Mouse (Mus musculus) gastrocnemius, adult 2 months (tissue): Measurements from ENCODE around the gene Krt18. TPM values are rescaled to one million over a fixed set of nuclear protein-coding genes. Genes with fewer than 3 reads are reported as not detected.

Source experiments
- DNase-seq: peaks from one replicate; pipeline ENCODE4 v3.0.0; 2022
- H3K27ac ChIP-seq: fragments of 200-600 bp; 2 replicates; pipeline ENCODE4 v1.8.1; 2022; ENCODE audit warnings: mild to moderate bottlenecking
- H3K4me3 ChIP-seq: fragments of 200-600 bp; 2 replicates; pipeline ENCODE4 v1.8.1; 2022; ENCODE audit warnings: mild to moderate bottlenecking, moderate library complexity
- CTCF ChIP-seq: fragments of 200-600 bp; IDR thresholded peaks from 2 replicates; pipeline ENCODE4 v1.8.1; 2022; ENCODE audit warnings: antibody characterized with exemption, mild to moderate bottlenecking, moderate library complexity
- intact Hi-C: fragments of 180-260 bp; cut with DNase I; formaldehyde crosslinking; loops from one replicate; pipeline ENCODE4 v1.15.1; 2025
- total RNA-seq, 2 experiments: library from RNA; stranded (reverse); gene quantifications; 2 replicates each; pipeline ENCODE4 v1.2.3; 2021

The Krt18 gene
- total RNA-seq, 2 experiments from 2014 or later, result 0.33 TPM; not detected in 1

DNA sequence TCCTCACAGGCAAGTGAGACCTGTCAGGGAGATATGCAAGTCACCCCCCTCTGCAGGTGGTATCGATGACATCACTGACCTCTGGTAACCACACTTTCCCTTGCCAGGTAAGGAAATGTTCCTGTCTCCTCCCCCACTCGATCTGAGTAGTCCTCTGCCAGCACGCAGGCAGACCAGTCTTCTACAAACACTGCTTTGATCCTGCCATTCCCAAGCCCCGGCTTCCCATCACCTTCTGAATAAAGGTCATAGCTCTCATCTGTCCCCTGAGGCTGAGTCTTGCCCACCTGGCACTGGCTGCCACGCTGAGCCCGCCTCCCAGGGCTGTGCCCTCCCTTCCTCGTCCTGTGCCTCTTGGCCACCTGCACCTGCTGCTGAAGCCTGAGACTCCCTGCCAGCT lies 11.2 kb upstream of the Krt18 start:
- TF ChIP-seq CTCF, result no peak

DNA sequence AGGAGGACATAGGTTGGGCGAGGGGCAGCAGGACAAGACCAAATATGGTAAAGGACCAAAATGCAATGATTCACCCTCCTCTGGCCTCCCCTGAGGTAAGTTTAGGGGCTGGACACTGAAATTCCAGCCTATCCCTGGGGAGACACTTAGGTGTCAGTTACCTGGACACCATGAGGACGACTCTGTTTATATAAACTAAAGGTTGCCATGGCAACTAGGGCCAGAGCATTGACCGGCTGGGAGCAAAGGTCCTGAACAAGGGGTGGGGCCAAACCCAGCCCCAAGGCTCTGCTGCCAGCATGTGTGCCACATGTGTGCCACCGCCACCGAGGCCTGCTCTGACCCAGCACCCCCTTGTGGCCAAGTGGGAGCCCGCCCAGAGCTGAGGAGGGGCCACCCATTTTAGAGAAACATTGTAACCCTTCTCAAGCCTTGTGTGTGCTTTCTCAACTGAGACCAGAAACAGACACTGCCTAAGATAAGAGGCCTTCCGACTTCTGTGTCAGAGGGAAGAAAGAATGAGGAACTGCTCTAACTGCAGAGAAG lies 10.0 kb upstream of the Krt18 start:
- DNase-seq, result peak; percentile 45
- intact Hi-C loops, result no loop called here
- peak; percentile 39 for TF ChIP-seq CTCF

More for the DNA sequence above, 11.2 kb upstream of the Krt18 start:
- Histone ChIP-seq H3K27ac (peak overlapping the region; percentile 61; the same call in 1 of the 2 replicates), H3K4me3 (no peak overlapping the region)
- DNase-seq, result peak; percentile 47
- intact Hi-C loops, result no loop called here

GRCm38 (mm10) chr15:102022481-102022880 lies 5.5 kb upstream of the Krt18 start:
- H3K27ac ChIP-seq, result no peak overlapping the region
- no peak overlapping the region for H3K4me3 ChIP-seq
- DNase-seq, result no peak
- intact Hi-C loops, result no loop called here
- TF ChIP-seq CTCF, result no peak

More for the DNA sequence above, 10.0 kb upstream of the Krt18 start:
- Histone ChIP-seq H3K27ac (no peak overlapping the region), H3K4me3 (no peak overlapping the region)

GRCm38 (mm10) chr15:102023888-102024287 lies 4.1 kb upstream of the Krt18 start:
- TF ChIP-seq CTCF, result no peak
- intact Hi-C loops, result no loop called here
- no peak for DNase-seq
- Histone ChIP-seq H3K27ac (no peak overlapping the region), H3K4me3 (no peak overlapping the region)

- no peak for TF ChIP-seq CTCF
- intact Hi-C loops, result no loop called here
- peak overlapping the region; percentile 49 for H3K4me3 ChIP-seq
- H3K27ac ChIP-seq, result no peak overlapping the region
- DNase-seq, result no peak
These were observed 2.7 kb upstream of the Krt18 start for GRCm38 (mm10) chr15:102025136-102025872.

- no peak for TF ChIP-seq CTCF
- no peak overlapping the region for H3K4me3 ChIP-seq
- no peak for DNase-seq
- H3K27ac ChIP-seq, result no peak overlapping the region
- intact Hi-C loops, result no loop called here
These were observed 1.6 kb upstream of the Krt18 start for GRCm38 (mm10) chr15:102026430-102026829.

- DNase-seq, result no peak
- TF ChIP-seq CTCF, result no peak
- H3K27ac ChIP-seq, result no peak overlapping the region
- no peak overlapping the region for H3K4me3 ChIP-seq
- intact Hi-C loops, result loop anchor here (5.0 kb wide), 1 partner anchor 37 kb away; no protein-coding TSS in a partner anchor
These were observed 6.4 kb downstream of the Krt18 start for GRCm38 (mm10) chr15:102034121-102035053.

DNA sequence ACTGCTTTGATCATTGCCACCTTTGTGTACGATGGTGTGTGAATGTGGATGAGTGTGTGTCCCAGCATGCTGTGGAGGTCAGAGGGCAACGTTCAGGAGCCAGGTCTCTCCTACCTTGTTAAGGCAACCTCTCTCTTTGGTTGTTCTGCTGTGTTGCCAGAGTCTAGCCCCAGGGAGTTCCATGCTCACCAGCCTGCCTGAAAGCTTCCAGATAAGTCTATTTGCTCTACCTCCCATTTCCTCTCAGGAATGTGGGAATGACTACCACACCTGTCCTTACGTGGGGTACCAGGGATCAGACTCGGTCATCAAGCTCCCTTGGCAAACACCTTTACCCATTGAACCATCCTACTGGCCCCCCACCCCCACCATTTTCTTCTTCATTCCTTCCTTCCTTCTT lies 12.3 kb downstream of the Krt18 start:
- Histone ChIP-seq H3K27ac (no peak overlapping the region), H3K4me3 (no peak overlapping the region)
- TF ChIP-seq CTCF, result no peak
- no peak for DNase-seq
- intact Hi-C loops, result no loop called here

DNA sequence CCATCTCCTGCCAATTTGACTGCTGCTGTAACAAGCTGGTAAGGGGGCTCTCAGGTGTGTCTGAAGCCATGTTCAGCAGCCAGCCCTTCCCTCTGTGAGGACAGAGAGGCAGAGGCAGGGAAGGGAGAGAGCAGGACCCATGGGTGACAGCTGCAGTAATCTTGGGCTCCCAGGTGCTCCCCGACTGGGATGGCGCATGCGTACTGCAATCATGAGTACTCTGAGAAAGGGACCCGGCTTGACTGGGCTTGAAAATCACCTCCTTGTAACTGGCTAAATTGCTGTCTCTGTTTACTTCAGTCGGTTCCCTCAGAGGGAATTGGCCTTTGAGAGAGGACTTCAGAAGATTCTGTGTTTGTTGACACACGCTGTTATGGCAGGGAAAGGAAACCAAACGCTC lies 14.0 kb downstream of the Krt18 start:
- intact Hi-C loops, result no loop called here
- H3K4me3 ChIP-seq, result peak overlapping the region; percentile 36
- no peak for DNase-seq
- no peak for TF ChIP-seq CTCF
- no peak overlapping the region for H3K27ac ChIP-seq

DNA sequence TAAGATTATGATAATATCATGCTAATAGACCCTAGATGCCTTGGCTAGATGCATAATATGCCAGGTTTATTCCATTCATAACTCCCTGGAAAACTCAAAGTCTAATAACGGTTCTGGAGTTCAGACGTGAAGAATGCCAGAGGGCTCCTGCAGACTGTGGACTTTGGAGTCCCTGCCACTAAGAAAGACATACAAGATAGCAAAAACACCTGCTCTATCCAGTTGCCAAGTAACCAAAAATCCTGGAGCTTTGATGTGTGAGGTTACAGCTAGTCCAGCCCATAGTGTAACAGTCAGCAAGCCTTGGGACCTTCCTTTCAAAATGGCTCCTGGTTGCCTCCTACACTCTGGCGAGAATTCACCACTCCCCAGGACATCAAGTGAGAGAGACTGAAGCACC lies 16.8 kb downstream of the Krt18 start:
- no peak overlapping the region for H3K27ac ChIP-seq
- no peak for TF ChIP-seq CTCF
- intact Hi-C loops, result no loop called here
- no peak overlapping the region for H3K4me3 ChIP-seq
- DNase-seq, result no peak

DNA sequence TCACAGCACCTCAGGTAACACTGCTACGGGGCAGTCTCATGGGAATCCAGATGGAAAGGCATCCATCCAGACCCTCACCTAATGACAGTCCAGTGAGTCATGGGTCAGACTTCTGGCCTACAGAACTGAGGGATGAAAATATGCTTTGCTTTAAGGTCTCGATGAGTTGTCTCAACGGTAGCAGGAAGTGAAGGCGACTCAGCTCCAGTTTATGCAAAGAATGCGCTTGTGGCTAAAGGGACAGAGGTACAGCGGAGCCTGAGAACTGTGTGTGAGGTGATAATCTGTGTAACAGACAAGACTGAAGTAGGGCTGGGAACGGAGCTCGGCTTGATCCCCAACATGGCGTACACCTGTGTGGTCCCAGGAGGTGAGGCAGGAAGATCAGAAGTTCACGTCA lies 17.7 kb downstream of the Krt18 start:
- no peak for TF ChIP-seq CTCF
- Histone ChIP-seq H3K4me3 (no peak overlapping the region), H3K27ac (no peak overlapping the region)
- no peak for DNase-seq
- intact Hi-C loops, result no loop called here

- no peak for DNase-seq
- H3K4me3 ChIP-seq, result no peak overlapping the region
- no peak overlapping the region for H3K27ac ChIP-seq
- intact Hi-C loops, result no loop called here
- TF ChIP-seq CTCF, result no peak
These were observed 20.0 kb downstream of the Krt18 start for GRCm38 (mm10) chr15:102048006-102048405.

GRCm38 (mm10) chr15:102049871-102050270 lies 21.9 kb downstream of the Krt18 start:
- DNase-seq, result no peak
- H3K4me3 ChIP-seq, result no peak overlapping the region
- no peak overlapping the region for H3K27ac ChIP-seq
- intact Hi-C loops, result no loop called here
- no peak for TF ChIP-seq CTCF
